Mouse (Mus musculus) lung, postnatal 25 days (tissue): ENCODE measurements around the gene Pop5.

Experiments
- DNase-seq: peaks from one replicate; pipeline ENCODE4 v3.0.0; 2022; ENCODE audit warnings: low spot score

The Pop5 gene

GRCm38 (mm10) chr5:115266340-115266739, 30.7 kb downstream of the Pop5 start:
- DNase-seq, result no peak

GRCm38 (mm10) chr5:115266787-115267468, 31.3 kb downstream of the Pop5 start:
- no peak for DNase-seq

- DNase-seq, result no peak
Measured at GRCm38 (mm10) chr5:115267469-115268045, 31.9 kb downstream of the Pop5 start.

GRCm38 (mm10) chr5:115268266-115268665, 32.6 kb downstream of the Pop5 start:
- DNase-seq, result no peak

- no peak for DNase-seq
Measured at GRCm38 (mm10) chr5:115269969-115270368, 34.3 kb downstream of the Pop5 start.

GRCm38 (mm10) chr5:115271931-115272811, 36.5 kb downstream of the Pop5 start:
- DNase-seq, result no peak

GRCm38 (mm10) chr5:115272812-115273548, 37.3 kb downstream of the Pop5 start, which contains the start of gene Rnf10:
Gene Rnf10, minus strand, starts transcription at chr5:115272898.
- DNase-seq, result peak; percentile 98

- DNase-seq, result no peak
Measured at GRCm38 (mm10) chr5:115273549-115274135, 38.0 kb downstream of the Pop5 start.

- DNase-seq, result no peak
Measured at GRCm38 (mm10) chr5:115274353-115274752, 38.7 kb downstream of the Pop5 start.

GRCm38 (mm10) chr5:115274771-115275170, 39.1 kb downstream of the Pop5 start:
- DNase-seq, result no peak

- DNase-seq, result no peak
Measured at GRCm38 (mm10) chr5:115275998-115276397, 40.4 kb downstream of the Pop5 start.

- DNase-seq, result no peak
Measured at GRCm38 (mm10) chr5:115278053-115278452, 42.4 kb downstream of the Pop5 start.

- DNase-seq, result no peak
Measured at GRCm38 (mm10) chr5:115278785-115279184, 43.1 kb downstream of the Pop5 start.

- peak; percentile 81 for DNase-seq
Measured at GRCm38 (mm10) chr5:115279226-115280049, 43.8 kb downstream of the Pop5 start, which contains the start of gene Coq5. Gene Coq5, plus strand, starts transcription at chr5:115279666.

GRCm38 (mm10) chr5:115280050-115280687, 44.5 kb downstream of the Pop5 start:
- no peak for DNase-seq

GRCm38 (mm10) chr5:115284735-115285134, 49.1 kb downstream of the Pop5 start:
- no peak for DNase-seq

- no peak for DNase-seq
Measured at GRCm38 (mm10) chr5:115294173-115294572, 58.5 kb downstream of the Pop5 start.
